Mouse (Mus musculus): ENCODE measurements around the gene Traf3.

The Traf3 gene

GRCm38 (mm10) chr12:111267673-111268325, 101.6 kb downstream of the Traf3 start:
- DNase-seq = no peak

GRCm38 (mm10) chr12:111270629-111271277, 104.6 kb downstream of the Traf3 start, which contains the start of gene Amn:
Amn (plus strand) TSS chr12:111271095.
- no peak for DNase-seq

GRCm38 (mm10) chr12:111271406-111271805, 105.2 kb downstream of the Traf3 start:
- no peak for DNase-seq

GRCm38 (mm10) chr12:111271966-111272365, 105.8 kb downstream of the Traf3 start:
- DNase-seq = no peak

- peak; percentile 94 for DNase-seq
Observed at GRCm38 (mm10) chr12:111272420-111272819, 106.2 kb downstream of the Traf3 start.

- DNase-seq = no peak
Observed at GRCm38 (mm10) chr12:111274006-111274405, 107.8 kb downstream of the Traf3 start.

- DNase-seq = no peak
Observed at GRCm38 (mm10) chr12:111274447-111275149, 108.4 kb downstream of the Traf3 start.

GRCm38 (mm10) chr12:111275150-111275841, 109.1 kb downstream of the Traf3 start:
- DNase-seq = no peak

- DNase-seq = no peak
Observed at GRCm38 (mm10) chr12:111276371-111276770, 110.2 kb downstream of the Traf3 start.

- DNase-seq = no peak
Observed at GRCm38 (mm10) chr12:111283573-111283972, 117.4 kb downstream of the Traf3 start.

GRCm38 (mm10) chr12:111284532-111284931, 118.4 kb downstream of the Traf3 start:
- no peak for DNase-seq

GRCm38 (mm10) chr12:111293025-111293424, 126.9 kb downstream of the Traf3 start:
- no peak for DNase-seq

- DNase-seq = no peak
Observed at GRCm38 (mm10) chr12:111301322-111302017, 135.3 kb downstream of the Traf3 start.

- DNase-seq = no peak
Observed at GRCm38 (mm10) chr12:111302018-111302345, 135.8 kb downstream of the Traf3 start.

GRCm38 (mm10) chr12:111303702-111304337, 137.7 kb downstream of the Traf3 start:
- no peak for DNase-seq

- DNase-seq = no peak
Observed at GRCm38 (mm10) chr12:111306821-111307220, 140.7 kb downstream of the Traf3 start.

GRCm38 (mm10) chr12:111309256-111309655, 143.1 kb downstream of the Traf3 start:
- no peak for DNase-seq

- no peak for DNase-seq
Observed at GRCm38 (mm10) chr12:111309931-111310330, 143.8 kb downstream of the Traf3 start.

GRCm38 (mm10) chr12:111311775-111312174, 145.6 kb downstream of the Traf3 start:
- DNase-seq = no peak

- DNase-seq = no peak
Observed at GRCm38 (mm10) chr12:111314273-111314672, 148.1 kb downstream of the Traf3 start.

Measured in heart, adult 11 months (tissue).